Mouse (Mus musculus) ES-E14 (cell line): Measurements from ENCODE around the gene Fgd4. TPM values are rescaled to one million over a fixed set of nuclear protein-coding genes. Genes with fewer than 3 reads are reported as not detected.
A peak's percentile ranks its signal among the peaks of the same experiment; 100 is the strongest.

Experiments
- DNase-seq: peaks from one replicate; pipeline ENCODE4 v3.0.0-alpha.2; 2013; ENCODE audit warnings: low read depth, low spot score
- H3K27ac ChIP-seq: 2 replicates; pipeline ENCODE4 v1.5.1; 2012; ENCODE audit warnings: low read depth, mild to moderate bottlenecking, low read length, moderate library complexity, mixed read lengths; ENCODE audit not compliant: poor library complexity, insufficient read depth, severe bottlenecking
- H3K36me3 ChIP-seq: 2 replicates; pipeline ENCODE4 v1.6.1; 2012; ENCODE audit warnings: mild to moderate bottlenecking, low read length, moderate library complexity, mixed read lengths; ENCODE audit not compliant: control insufficient read depth, poor library complexity, insufficient read depth, severe bottlenecking
- H3K4me1 ChIP-seq, 2 experiments: fragments of 150-350 bp in 1 of 2; sonication (generic) in 1 of 2; 2 replicates each; pipeline ENCODE4 v1.6.1; 2012; ENCODE audit warnings: low read length in 2 of 2, mild to moderate bottlenecking in 1 of 2, mixed read lengths in 1 of 2; ENCODE audit not compliant: control insufficient read depth in 2 of 2, insufficient read depth in 2 of 2, poor library complexity in 1 of 2
- H3K4me3 ChIP-seq, 2 experiments: fragments of 150-350 bp in 1 of 2; sonication (generic) in 1 of 2; 2 replicates each; pipeline ENCODE4 v1.5.1; 2012; ENCODE audit warnings: low read length in 2 of 2, low read depth in 1 of 2, mild to moderate bottlenecking in 1 of 2, mixed read lengths in 1 of 2; ENCODE audit not compliant: insufficient read depth in 1 of 2, poor library complexity in 1 of 2, severe bottlenecking in 1 of 2
- H3K9ac ChIP-seq: 2 replicates; pipeline ENCODE4 v1.6.1; 2012; ENCODE audit warnings: low read depth, mild to moderate bottlenecking, low read length, mixed read lengths; ENCODE audit not compliant: poor library complexity, insufficient read depth, severe bottlenecking
- H3K9me3 ChIP-seq: fragments of 150-350 bp; sonication (generic); 2 replicates; pipeline ENCODE4 v1.6.1; 2012; ENCODE audit warnings: low read depth, mild to moderate bottlenecking, low read length; ENCODE audit not compliant: control insufficient read depth, insufficient read depth
- CHD2 ChIP-seq: IDR thresholded peaks from 2 replicates; pipeline ENCODE4 v1.6.1; 2014; ENCODE audit warnings: mild to moderate bottlenecking, low read depth, low read length, inconsistent platforms
- HCFC1 ChIP-seq: IDR thresholded peaks from 2 replicates; pipeline ENCODE4 v1.6.1; 2012; ENCODE audit warnings: low read length, inconsistent platforms, borderline replicate concordance; ENCODE audit not compliant: insufficient read depth
- MAFK ChIP-seq: IDR thresholded peaks from 2 replicates; pipeline ENCODE4 v1.6.1; 2014; ENCODE audit warnings: mild to moderate bottlenecking, low read depth, low read length, inconsistent platforms; ENCODE audit not compliant: insufficient read depth
- ZC3H11A ChIP-seq: IDR thresholded peaks from 2 replicates; pipeline ENCODE4 v1.6.1; 2012; ENCODE audit warnings: low read depth, mild to moderate bottlenecking, inconsistent platforms, low read length, borderline replicate concordance
- ZNF384 ChIP-seq: IDR thresholded peaks from 2 replicates; pipeline ENCODE4 v1.6.1; 2012; ENCODE audit warnings: low read depth, low read length, inconsistent platforms
- in situ Hi-C, 2 experiments: fragments of 600-800 bp; cut with MboI; formaldehyde crosslinking; loops; one replicate each; pipeline ENCODE4 v1.15.1; 2025; ENCODE audit warnings: low sequenced_read_pairs in 2 of 2, inconsistent platforms in 1 of 2; ENCODE audit not compliant: unreplicated experiment in 2 of 2
- total RNA-seq: library from RNA; depleted of rRNA; stranded (reverse); fragments of 300-350 nt; gene quantifications from 2 replicates; pipeline ENCODE4 v1.2.3, GENCODE M21; 2012

The Fgd4 gene
- total RNA-seq, 1 experiment, result 34.9 TPM

DNA sequence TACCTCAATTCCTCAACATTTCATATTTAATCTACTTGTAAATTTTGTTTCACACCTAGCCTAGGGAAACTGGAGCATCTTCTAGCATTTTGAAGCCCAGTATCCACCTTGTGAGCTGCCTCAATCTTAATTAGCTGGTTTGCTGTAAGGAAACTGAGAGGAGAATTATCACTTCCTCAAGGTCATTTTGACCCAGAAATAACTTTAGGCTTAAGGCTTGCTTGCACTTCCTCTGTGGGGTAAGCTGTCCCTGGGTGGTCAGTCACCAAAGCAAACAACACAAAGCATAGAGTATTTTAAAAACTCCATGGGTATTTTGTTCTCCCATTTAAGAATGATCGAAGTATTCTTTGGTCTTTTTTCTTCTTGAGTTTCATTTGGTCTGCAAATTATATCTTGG lies 27.2 kb downstream of the Fgd4 start:
- Histone ChIP-seq H3K4me1 (no peaks in the 10 kb centered on the region), H3K36me3 (no peaks in the 10 kb centered on the region), H3K4me3 (no peak overlapping the region), H3K9ac (no peak overlapping the region), H3K27ac (no peak overlapping the region), H3K9me3 (no peaks in the 10 kb centered on the region)
- in situ Hi-C loops, result no loop called here
- DNase-seq, result no peak
- TF ChIP-seq ZC3H11A (no peak), CHD2 (no peak), ZNF384 (no peak), MAFK (no peak), HCFC1 (no peak)

DNA sequence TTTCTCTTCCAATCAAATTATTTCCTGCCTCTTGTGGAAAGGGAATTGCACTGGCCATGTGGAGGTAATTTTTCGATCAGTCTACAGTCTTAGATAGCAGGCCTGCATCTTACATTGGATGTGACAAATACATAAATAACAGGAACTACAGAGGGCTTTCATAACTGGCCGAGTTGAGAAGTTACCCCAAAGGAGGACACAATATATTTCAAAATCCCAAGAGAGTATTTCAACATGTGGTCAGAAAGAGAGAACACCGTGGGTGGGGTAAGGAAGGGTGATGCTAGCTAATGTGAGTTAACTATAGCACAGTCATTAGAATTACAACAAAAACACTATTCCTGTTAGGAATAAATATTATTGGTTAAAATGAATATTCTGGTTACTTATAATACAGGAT lies 29.0 kb downstream of the Fgd4 start:
- TF ChIP-seq CHD2 (no peak), ZC3H11A (no peak)
- H3K4me3 ChIP-seq, result no peak overlapping the region
- no peaks in the 10 kb centered on the region for H3K36me3 ChIP-seq
- no peak overlapping the region for H3K9ac ChIP-seq
- H3K4me1 ChIP-seq, result peaks cover 0 to 2% of the 10 kb centered on the region in 2 experiments; a peak in 1 of 4 replicates
- DNase-seq, result no peak
- in situ Hi-C loops, result no loop called here
- H3K27ac ChIP-seq, result no peak overlapping the region
- no peaks in the 10 kb centered on the region for H3K9me3 ChIP-seq

DNA sequence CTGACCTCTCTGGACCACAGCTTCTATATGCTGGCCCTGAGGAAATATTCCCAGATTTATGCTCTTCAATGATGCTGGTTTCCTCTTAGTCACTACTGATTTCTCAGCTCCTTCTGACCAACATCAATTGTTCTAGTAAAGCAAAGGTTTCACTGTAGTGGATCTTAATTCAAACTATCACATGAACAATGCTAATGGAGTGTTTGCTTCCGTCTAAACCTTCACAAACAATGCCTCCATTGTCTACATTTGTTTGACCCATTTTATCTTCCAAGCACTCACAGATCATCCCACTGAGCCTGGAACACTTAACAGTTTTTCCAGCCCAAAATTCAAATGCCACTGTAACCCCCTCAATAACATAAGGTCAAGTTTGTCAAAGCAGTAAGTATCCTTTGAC lies 33.6 kb downstream of the Fgd4 start:
- Histone ChIP-seq H3K27ac (no peak overlapping the region), H3K4me3 (no peak overlapping the region), H3K36me3 (no peaks in the 10 kb centered on the region), H3K9ac (no peak overlapping the region), H3K9me3 (no peaks in the 10 kb centered on the region), H3K4me1 (peaks cover 0 to 2% of the 10 kb centered on the region in 2 experiments; a peak in 1 of 4 replicates)
- in situ Hi-C loops, result no loop called here
- TF ChIP-seq CHD2 (no peak), ZC3H11A (no peak), MAFK (no peak), HCFC1 (no peak), ZNF384 (no peak)
- peak; percentile 40 for DNase-seq

- in situ Hi-C loops, result no loop called here
- no peak overlapping the region for H3K4me3 ChIP-seq
- peaks cover 0 to 2% of the 10 kb centered on the region in 2 experiments; a peak in 1 of 4 replicates for H3K4me1 ChIP-seq
- no peak overlapping the region for H3K27ac ChIP-seq
- DNase-seq, result no peak
- no peaks in the 10 kb centered on the region for H3K9me3 ChIP-seq
- TF ChIP-seq ZC3H11A (no peak), MAFK (no peak), HCFC1 (no peak), ZNF384 (no peak), CHD2 (no peak)
- H3K9ac ChIP-seq, result no peak overlapping the region
- no peaks in the 10 kb centered on the region for H3K36me3 ChIP-seq
Observed at GRCm38 (mm10) chr16:16566215-16566614, 34.1 kb downstream of the Fgd4 start.

GRCm38 (mm10) chr16:16565786-16566185 lies 34.6 kb downstream of the Fgd4 start:
- no peak for TF ChIP-seq MAFK
- TF ChIP-seq ZC3H11A, result no peak
- TF ChIP-seq HCFC1, result no peak
- TF ChIP-seq ZNF384, result no peak
- H3K4me3 ChIP-seq, result no peak overlapping the region
- no peak for DNase-seq
- in situ Hi-C loops, result no loop called here
- H3K36me3 ChIP-seq, result no peaks in the 10 kb centered on the region
- H3K4me1 ChIP-seq, result peaks cover 0 to 2% of the 10 kb centered on the region in 2 experiments; a peak in 1 of 4 replicates
- no peak overlapping the region for H3K27ac ChIP-seq
- no peaks in the 10 kb centered on the region for H3K9me3 ChIP-seq
- H3K9ac ChIP-seq, result no peak overlapping the region
